ENCODE assay signal across 8 mouse cellular contexts in genomic region chrX:169319066-169319760, GRCm38 (mm10). TPM values are rescaled to one million over a fixed set of nuclear protein-coding genes. Genes with fewer than 3 reads are reported as not detected.
DNase-seq lines count a peak whose midpoint lies in the region; ATAC-seq and TF ChIP-seq lines count a peak whose summit lies in the region.

No protein-coding gene starts in this region.

- TF ChIP-seq CTCF in kidney, adult 2 months (conservative IDR thresholded peaks at IDR 0.05; ENCODE audit: insufficient read depth, insufficient read length, low read depth, low read length), result no peak
- TF ChIP-seq CTCF in G1E (IDR thresholded peaks at IDR 0.05; ENCODE audit: low read depth, low read length), result no peak
- TF ChIP-seq CTCF in heart, postnatal 0 days (IDR thresholded peaks at IDR 0.05; ENCODE audit: low read depth), result no peak

- H3K79me2 ChIP-seq in macrophage (ENCODE audit: inconsistent target), result peaks cover 21% of the 10 kb centered on the region; the same call in 1 of the 2 replicates

- H3K9ac ChIP-seq in heart, postnatal 0 days (replicated peaks; ENCODE audit: low read depth, low read length), result peak overlapping the region; percentile 80

- no peaks in the 10 kb centered on the region for H3K27me3 ChIP-seq in kidney, adult 2 months (replicated peaks; ENCODE audit: control insufficient read depth, insufficient read depth, low read length)
- no peaks in the 10 kb centered on the region for H3K27me3 ChIP-seq in G1E (ENCODE audit: insufficient read depth, low read length)
- H3K27me3 ChIP-seq in heart, postnatal 0 days (ENCODE audit: control insufficient read depth, insufficient read depth, low read length), result no peaks in the 10 kb centered on the region

- H3K9me3 ChIP-seq in G1E (replicated peaks), result no peaks in the 10 kb centered on the region
- H3K9me3 ChIP-seq in heart, postnatal 0 days (replicated peaks; ENCODE audit: control insufficient read depth, low read length), result no peaks in the 10 kb centered on the region

- H3K27ac ChIP-seq in kidney, adult 2 months (ENCODE audit: insufficient read depth, low read depth, low read length), result no peak overlapping the region; the same call in 1 of the 2 replicates
- peak overlapping the region; percentile 93 for H3K27ac ChIP-seq in heart, postnatal 0 days (ENCODE audit: low read depth)
- peak overlapping the region; percentile 45 for H3K27ac ChIP-seq in macrophage

- H3K36me3 ChIP-seq in kidney, adult 2 months (ENCODE audit: control insufficient read depth, insufficient read depth, low read length), result peaks cover 1% of the 10 kb centered on the region; the same call in 1 of the 2 replicates
- H3K36me3 ChIP-seq in G1E (replicated peaks) (peaks cover 30% of the 10 kb centered on the region), macrophage (ENCODE audit: inconsistent target) (no peaks in the 10 kb centered on the region)
- peaks cover 7% of the 10 kb centered on the region for H3K36me3 ChIP-seq in heart, postnatal 0 days (replicated peaks; ENCODE audit: control insufficient read depth, insufficient read depth, low read length)

- H3K4me2 ChIP-seq in heart, postnatal 0 days (ENCODE audit: low read depth, low read length), result peak overlapping the region; percentile 64

- peak overlapping the region; percentile 79 for H3K4me3 ChIP-seq in kidney, adult 2 months (ENCODE audit: insufficient read depth, low read depth, low read length)
- H3K4me3 ChIP-seq in G1E (ENCODE audit: low read depth, low read length), result peak overlapping the region; percentile 83
- peak overlapping the region; percentile 72 for H3K4me3 ChIP-seq in heart, postnatal 0 days (ENCODE audit: low read depth, low read length)
- peak overlapping the region; percentile 51 for H3K4me3 ChIP-seq in macrophage (ENCODE audit: inconsistent target)

- TF ChIP-seq EP300 in heart, postnatal 0 days (IDR thresholded peaks at IDR 0.05; ENCODE audit: low read depth), result no peak

- ATAC-seq in G1E (ENCODE audit: extremely low read depth, insufficient number of reproducible peaks, low FRiP score, poor library complexity, severe bottlenecking), result no peak
- no peak for ATAC-seq in heart, postnatal 0 days (ENCODE audit: insufficient read depth, low read depth)

- no peaks in the 10 kb centered on the region; the same call in 1 of the 2 replicates for H3K4me1 ChIP-seq in kidney, adult 2 months (ENCODE audit: control insufficient read depth, insufficient read depth, low read length)
- peaks cover 7% of the 10 kb centered on the region for H3K4me1 ChIP-seq in G1E (ENCODE audit: insufficient read depth, low read depth, low read length)
- H3K4me1 ChIP-seq in heart, postnatal 0 days (ENCODE audit: control insufficient read depth, insufficient read depth), result 0 out of 2 replicates have a peak, but pooled peaks cover 4% of the 10 kb centered on the region

- WGBS in kidney, adult 2 months, result 22% methylated on average over 12 of the region's 12 CpGs
- WGBS in heart, postnatal 0 days, result 32% methylated on average over 12 of the region's 12 CpGs
- whole genome bisulfite sequencing in macrophage (ENCODE audit: missing documents), result 43% methylated on average over 10 of the region's 12 CpGs

- TF ChIP-seq POLR2A in kidney, adult 2 months (IDR thresholded peaks at IDR 0.05; ENCODE audit: low read depth, low read length), result no peak

- DNase-seq in kidney, adult 2 months, result peak; percentile 1
- no peak for DNase-seq in kidney, adult 8-10 months
- DNase-seq in G1E (ENCODE audit: low spot score), result no peak
- no peak for DNase-seq in heart, postnatal 0 days (ENCODE audit: low spot score)
- no peak for DNase-seq in left cerebral cortex, adult 8-10 months (ENCODE audit: low spot score in 2 of 2)
- no peak for DNase-seq in layer of hippocampus, adult 11-12 months (ENCODE audit: low spot score)
- DNase-seq in adrenal gland, adult 8-10 months, result no peak

RNA-seq across cellular contexts. Expression of gene Hccs, which starts 1.0 kb away (rescaled TPM):
- polyA plus RNA-seq in kidney, adult 2 months (2012; rRNA removed), result 9.2 and 10.8 TPM in 2 replicates
- 40.0 and 46.7 TPM in 2 replicates for total RNA-seq in G1E (2014; fragmentation: Nextera tagmentation)
- total RNA-seq in G1E (2017), result 66.8 and 67.2 TPM in 2 replicates
- polyA plus RNA-seq in G1E (2012), result 8.2 and 8.8 TPM in 2 replicates
- 55.8 and 58.2 TPM in 2 replicates for total RNA-seq in heart, postnatal 0 days (2014; rRNA removed; ENCODE audit: low replicate concordance)
- polyA plus RNA-seq in heart, postnatal 0 days (2015; fragmentation: Nextera tagmentation; extraction: Ambion mirVana), result 73.1 and 75.2 TPM in 2 replicates
- 10 to 100 TPM in 10 of 26 experiments, 1 to 10 TPM in 16; 3.5 to 14.8 (median 9.1) TPM for total RNA-seq in macrophage (2018; cell fraction: chromatin; rRNA removed)
- total RNA-seq in macrophage (2018; cell fraction: cytosol; rRNA removed), result 10 to 100 TPM; 10.6 to 22.7 (median 17.3) TPM
- total RNA-seq in macrophage (2018; cell fraction: nucleus; rRNA removed), result 10 to 100 TPM in 22 of 26 experiments, 1 to 10 TPM in 4; 8.2 to 28.8 (median 13.7) TPM
- 17.4 to 26.9 TPM (median 17.6 TPM) in 3 replicates for polyA plus RNA-seq in macrophage (2018)
- total RNA-seq in left cerebral cortex, adult 8-10 months (2022), result 10 to 100 TPM; 21.1 to 24.9 (median 23.1) TPM
- total RNA-seq in adrenal gland, adult 8-10 months (2022), result 10 to 100 TPM; 15.6 to 20.4 (median 19.7) TPM
